Mouse (Mus musculus) liver, adult 2 months (tissue): ENCODE measurements at regions not wholly inside any gene's neighbourhood (a gene's known extent, or its start where the extent isn't known, plus 50 kb on each side); places are given as distances from the start of the nearest gene placed in this dataset.

Experiments used
- CTCF ChIP-seq: fragments of 200-500 bp; IDR thresholded peaks from 2 replicates; pipeline ENCODE4 v1.5.1; 2011; ENCODE audit warnings: low read depth, low read length, control low read depth
- POLR2A ChIP-seq: fragments of 200-500 bp; IDR thresholded peaks from 2 replicates; pipeline ENCODE4 v1.6.1; 2011; ENCODE audit warnings: low read length, control low read depth; ENCODE audit not compliant: insufficient read depth; ENCODE audit errors: extremely low read depth

GRCm38 (mm10) chr16:30878821-30879220 lies 202.4 kb downstream of the Xxylt1 start:
- TF ChIP-seq CTCF: no peak
- TF ChIP-seq POLR2A: no peak
